Mouse (Mus musculus) lung, postnatal 0 days (tissue): ENCODE results near the gene a.

ENCODE experiments used
- CTCF ChIP-seq: IDR thresholded peaks from 2 replicates; pipeline ENCODE4 v1.5.1; 2016; ENCODE audit warnings: antibody characterized with exemption, mild to moderate bottlenecking
- EP300 ChIP-seq: IDR thresholded peaks from 2 replicates; pipeline ENCODE4 v1.6.1; 2016; ENCODE audit warnings: antibody characterized with exemption, mild to moderate bottlenecking, control low read depth

- TF ChIP-seq CTCF, result no peak
- TF ChIP-seq EP300, result no peak
Observed at GRCm38 (mm10) chr2:155044542-155044941, 253.3 kb downstream of the a start.
